Mouse (Mus musculus) intestine, embryonic 16.5 days (tissue): ENCODE measurements at regions not wholly inside any gene's neighbourhood (a gene's known extent, or its start where the extent isn't known, plus 50 kb on each side); places are given as distances from the start of the nearest gene placed in this dataset. TPM values are rescaled to one million over a fixed set of nuclear protein-coding genes. Genes with fewer than 3 reads are reported as not detected.

ENCODE experiments used
- ATAC-seq: fragments of 200-750 bp; cut with Nextera tagmentation; 2 replicates; pipeline ENCODE4 v1.8.0; 2017; ENCODE audit warnings: moderate TSS enrichment, moderate library complexity
- H3K27ac ChIP-seq: fragments of 300-500 bp; sonication (generic); 2 replicates; pipeline ENCODE4 v1.5.1; 2014; ENCODE audit warnings: mild to moderate bottlenecking, low read length
- H3K27me3 ChIP-seq: fragments of 300-500 bp; sonication (generic); replicated peaks from 2 replicates; pipeline ENCODE4 v1.6.1; 2014; ENCODE audit warnings: low read length, control low read depth, mixed read lengths; ENCODE audit not compliant: control insufficient read depth, insufficient read depth
- H3K36me3 ChIP-seq: fragments of 300-500 bp; sonication (generic); 2 replicates; pipeline ENCODE4 v1.6.1; 2014; ENCODE audit warnings: low read length, control low read depth; ENCODE audit not compliant: control insufficient read depth, insufficient read depth
- H3K4me1 ChIP-seq: fragments of 300-500 bp; sonication (generic); 2 replicates; pipeline ENCODE4 v1.6.1; 2014; ENCODE audit warnings: low read length, control low read depth, mixed read lengths; ENCODE audit not compliant: control insufficient read depth, insufficient read depth
- H3K4me2 ChIP-seq: fragments of 300-500 bp; sonication (generic); 2 replicates; pipeline ENCODE4 v1.6.1; 2014; ENCODE audit warnings: low read depth, low read length, control low read depth
- H3K4me3 ChIP-seq: fragments of 300-500 bp; sonication (generic); 2 replicates; pipeline ENCODE4 v1.5.1; 2014; ENCODE audit warnings: mild to moderate bottlenecking, low read length
- H3K9ac ChIP-seq: fragments of 300-500 bp; sonication (generic); 2 replicates; pipeline ENCODE4 v1.6.1; 2014; ENCODE audit warnings: low read depth, low read length
- H3K9me3 ChIP-seq: fragments of 300-500 bp; sonication (generic); 2 replicates; pipeline ENCODE4 v1.6.1; 2016; ENCODE audit warnings: low read length, control low read depth; ENCODE audit not compliant: control insufficient read depth
- WGBS: fragments of 180-500 bp; shearing (Covaris S2); extraction: QIAGEN DNeasy Blood & Tissue Kit; methylation state at CpG from one replicate; pipeline ENCODE4 v1.1.7; 2014; 5-methylcytosine and 5-hydroxymethylcytosine counted together
- microRNA-seq: library from miRNA; unstranded; fragments of <30 nt; microRNA quantifications from one replicate; pipeline ENCODE4, GENCODE M21; 2016

GRCm38 (mm10) chr4:152625032-152626003 is 147.6 kb upstream of the Kcnab2 start:
- 8% methylated on average over 22 of the region's 22 CpGs for WGBS
- peak; percentile 76 for ATAC-seq
- Histone ChIP-seq H3K27ac (no peak overlapping the region), H3K4me2 (no peak overlapping the region), H3K36me3 (no peaks in the 10 kb centered on the region), H3K4me1 (0 out of 2 replicates have a peak, but pooled peaks cover 5% of the 10 kb centered on the region), H3K27me3 (no peaks in the 10 kb centered on the region), H3K9me3 (no peaks in the 10 kb centered on the region), H3K4me3 (no peak overlapping the region), H3K9ac (no peak overlapping the region)

- H3K4me1 ChIP-seq, result 0 out of 2 replicates have a peak, but pooled peaks cover 5% of the 10 kb centered on the region
- WGBS, result 64% methylated on average over 9 of the region's 9 CpGs
- no peak for ATAC-seq
- no peak overlapping the region for H3K27ac ChIP-seq
- H3K9ac ChIP-seq, result no peak overlapping the region
- no peaks in the 10 kb centered on the region for H3K9me3 ChIP-seq
- H3K27me3 ChIP-seq, result no peaks in the 10 kb centered on the region
- no peaks in the 10 kb centered on the region for H3K36me3 ChIP-seq
- H3K4me2 ChIP-seq, result no peak overlapping the region
- H3K4me3 ChIP-seq, result no peak overlapping the region
Measured at GRCm38 (mm10) chr4:152622022-152622777, 144.5 kb upstream of the Kcnab2 start.

GRCm38 (mm10) chr4:152617636-152618035 is 140.0 kb upstream of the Kcnab2 start:
- 39% methylated on average over 3 of the region's 3 CpGs for WGBS
- no peak overlapping the region for H3K27ac ChIP-seq
- H3K27me3 ChIP-seq, result no peaks in the 10 kb centered on the region
- no peaks in the 10 kb centered on the region for H3K36me3 ChIP-seq
- H3K9ac ChIP-seq, result no peak overlapping the region
- H3K4me2 ChIP-seq, result no peak overlapping the region
- H3K9me3 ChIP-seq, result no peaks in the 10 kb centered on the region
- no peak for ATAC-seq
- H3K4me3 ChIP-seq, result no peak overlapping the region
- no peaks in the 10 kb centered on the region for H3K4me1 ChIP-seq

- no peaks in the 10 kb centered on the region for H3K36me3 ChIP-seq
- H3K4me3 ChIP-seq, result no peak overlapping the region
- no peak overlapping the region for H3K9ac ChIP-seq
- H3K27ac ChIP-seq, result no peak overlapping the region
- no peaks in the 10 kb centered on the region for H3K9me3 ChIP-seq
- 90% methylated on average over 2 of the region's 2 CpGs for WGBS
- no peaks in the 10 kb centered on the region for H3K4me1 ChIP-seq
- H3K27me3 ChIP-seq, result no peaks in the 10 kb centered on the region
- ATAC-seq, result no peak
- no peak overlapping the region for H3K4me2 ChIP-seq
Measured at GRCm38 (mm10) chr4:152615155-152615554, 137.5 kb upstream of the Kcnab2 start.

GRCm38 (mm10) chr4:152614356-152615100 is 136.9 kb upstream of the Kcnab2 start:
- Histone ChIP-seq H3K27me3 (no peaks in the 10 kb centered on the region), H3K36me3 (no peaks in the 10 kb centered on the region), H3K27ac (no peak overlapping the region), H3K4me2 (no peak overlapping the region), H3K4me1 (no peaks in the 10 kb centered on the region), H3K9ac (no peak overlapping the region), H3K9me3 (no peaks in the 10 kb centered on the region), H3K4me3 (no peak overlapping the region)
- WGBS, result 84% methylated on average over 13 of the region's 13 CpGs
- no peak for ATAC-seq

Small RNAs in the stretch of these regions (microRNA-seq; reads per million reads assigned to microRNA genes)
- not detected for gene Gm25779
